Mouse (Mus musculus) bone marrow, adult 2 months (tissue): ENCODE data around the gene Rffl.

Source experiments
- CTCF ChIP-seq: fragments of 200-500 bp; IDR thresholded peaks from 2 replicates; pipeline ENCODE4 v1.5.1; 2011; ENCODE audit warnings: low read length, control low read depth; ENCODE audit not compliant: control insufficient read depth, insufficient read depth
- POLR2A ChIP-seq: fragments of 200-500 bp; IDR thresholded peaks from 2 replicates; pipeline ENCODE4 v1.6.1; 2011; ENCODE audit warnings: low read depth, mild to moderate bottlenecking, control low read depth, low read length, borderline replicate concordance; ENCODE audit not compliant: control insufficient read depth

DNA sequence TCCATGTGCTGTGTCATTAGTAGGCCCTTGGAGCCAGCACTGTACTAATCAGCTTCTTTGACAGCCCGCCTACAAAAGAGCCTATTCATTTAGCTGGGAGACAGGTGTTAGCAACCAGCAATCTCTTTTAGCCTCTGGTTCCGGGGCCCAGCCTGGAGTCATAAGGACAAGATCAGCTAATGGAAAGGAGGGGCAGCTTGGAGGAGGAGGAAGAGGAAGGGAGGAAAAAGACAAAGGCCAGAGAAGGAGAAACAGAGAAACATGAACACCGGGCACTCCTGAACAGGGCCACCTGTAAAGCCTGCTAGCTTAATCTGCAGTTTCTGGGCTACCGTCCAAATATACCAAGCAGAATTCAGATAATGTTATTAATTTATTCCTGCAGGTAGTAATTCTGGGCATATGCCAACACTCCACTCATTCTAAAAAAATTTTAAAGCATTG, 7.5 kb downstream of the Rffl start:
- no peak for TF ChIP-seq CTCF
- TF ChIP-seq POLR2A, result no peak
